Mouse (Mus musculus) stomach, embryonic 16.5 days (tissue): ENCODE data around the gene Zcchc8. TPM values are rescaled to one million over a fixed set of nuclear protein-coding genes. Genes with fewer than 3 reads are reported as not detected.

Experiments
- ATAC-seq: fragments of 200-750 bp; cut with Nextera tagmentation; 2 replicates; pipeline ENCODE4 v1.8.0; 2017; ENCODE audit warnings: moderate number of reproducible peaks, moderate TSS enrichment; ENCODE audit not compliant: insufficient read depth, low FRiP score
- H3K27ac ChIP-seq: fragments of 300-500 bp; sonication (generic); 2 replicates; pipeline ENCODE4 v1.5.1; 2014; ENCODE audit warnings: low read length
- H3K27me3 ChIP-seq: fragments of 300-500 bp; sonication (generic); 2 replicates; pipeline ENCODE4 v1.6.1; 2014; ENCODE audit warnings: low read length, control low read depth, mixed read lengths; ENCODE audit not compliant: control insufficient read depth, insufficient read depth
- H3K36me3 ChIP-seq: fragments of 300-500 bp; sonication (generic); 2 replicates; pipeline ENCODE4 v1.6.1; 2014; ENCODE audit warnings: low read length; ENCODE audit not compliant: control insufficient read depth, insufficient read depth
- H3K4me1 ChIP-seq: fragments of 300-500 bp; sonication (generic); 2 replicates; pipeline ENCODE4 v1.6.1; 2014; ENCODE audit warnings: low read length, control low read depth, mixed read lengths; ENCODE audit not compliant: control insufficient read depth, insufficient read depth
- H3K4me2 ChIP-seq: fragments of 300-500 bp; sonication (generic); 2 replicates; pipeline ENCODE4 v1.6.1; 2014; ENCODE audit warnings: low read depth, low read length, mixed read lengths
- H3K4me3 ChIP-seq: fragments of 300-500 bp; sonication (generic); replicated peaks from 2 replicates; pipeline ENCODE4 v1.5.1; 2014; ENCODE audit warnings: mild to moderate bottlenecking, low read length
- H3K9ac ChIP-seq: fragments of 300-500 bp; sonication (generic); 2 replicates; pipeline ENCODE4 v1.6.1; 2014; ENCODE audit warnings: low read length
- H3K9me3 ChIP-seq: fragments of 300-500 bp; sonication (generic); replicated peaks from 2 replicates; pipeline ENCODE4 v1.6.1; 2016; ENCODE audit warnings: low read length, control low read depth; ENCODE audit not compliant: control insufficient read depth
- WGBS: fragments of 180-500 bp; shearing (Covaris S2); extraction: QIAGEN DNeasy Blood & Tissue Kit; methylation state at CpG from one replicate; pipeline ENCODE4 v1.1.7; 2014; 5-methylcytosine and 5-hydroxymethylcytosine counted together
- polyA plus RNA-seq: library from polyadenylated mRNA; unstranded; fragments of >200 nt; fragmentation: Nextera tagmentation; extraction: Ambion mirVana; gene quantifications from 2 replicates; pipeline ENCODE4 v1.2.1, GENCODE M21; 2015

Zcchc8 gene
- polyA plus RNA-seq, 1 experiment from 2014 or later, result 64.5 TPM

DNA sequence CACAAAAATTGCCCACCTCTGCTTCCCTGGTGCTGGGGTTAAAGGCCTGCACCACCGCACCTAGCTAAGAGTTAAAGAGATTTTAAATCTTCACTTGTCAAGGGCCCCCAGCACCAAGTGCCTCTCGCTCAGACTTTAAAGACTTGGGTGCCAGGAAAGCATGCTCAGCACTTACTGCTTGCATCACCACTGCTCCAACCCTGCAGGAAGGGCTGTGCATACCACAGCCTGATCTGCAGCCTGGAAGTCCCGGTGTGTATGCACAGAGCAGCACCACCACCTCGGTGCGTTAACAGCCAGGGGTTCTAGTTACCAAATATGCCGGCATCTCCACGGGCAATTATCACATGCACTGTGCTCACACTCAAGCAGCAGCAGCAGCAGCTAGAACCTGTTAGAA is 63.2 kb downstream of the Zcchc8 start:
- ATAC-seq, result no peak
- H3K27me3 ChIP-seq, result no peaks in the 10 kb centered on the region
- H3K9ac ChIP-seq, result no peak overlapping the region
- peaks cover 8% of the 10 kb centered on the region for H3K4me1 ChIP-seq
- H3K9me3 ChIP-seq, result no peaks in the 10 kb centered on the region
- H3K36me3 ChIP-seq, result no peaks in the 10 kb centered on the region
- no peak overlapping the region for H3K4me2 ChIP-seq
- no peak overlapping the region for H3K27ac ChIP-seq
- 49% methylated on average over 7 of the region's 7 CpGs for WGBS
- no peak overlapping the region for H3K4me3 ChIP-seq

DNA sequence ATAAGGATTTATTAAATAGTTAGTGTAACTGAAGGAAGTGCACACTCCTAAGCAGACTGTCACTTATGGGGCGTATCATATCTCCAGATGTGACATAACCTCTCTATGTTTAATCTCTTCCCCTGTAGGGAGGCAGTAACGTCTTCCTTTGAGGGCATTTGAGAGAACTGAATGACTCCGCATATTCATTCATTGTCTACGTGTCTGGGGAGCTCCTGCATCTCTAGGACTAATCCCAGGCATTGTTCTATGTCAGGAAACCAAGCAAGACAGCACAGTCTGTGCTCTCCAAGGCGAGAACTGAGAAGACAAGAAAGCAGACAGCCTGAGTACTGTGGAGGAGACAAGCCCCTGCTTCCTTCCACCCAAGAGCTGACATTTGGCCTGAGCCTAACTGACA is 66.0 kb downstream of the Zcchc8 start:
- Histone ChIP-seq H3K4me3 (no peak overlapping the region), H3K9ac (no peak overlapping the region), H3K27me3 (no peaks in the 10 kb centered on the region), H3K27ac (no peak overlapping the region), H3K36me3 (no peaks in the 10 kb centered on the region), H3K4me2 (no peak overlapping the region), H3K9me3 (no peaks in the 10 kb centered on the region), H3K4me1 (no peaks in the 10 kb centered on the region)
- ATAC-seq, result no peak
- 57% methylated on average over 5 of the region's 5 CpGs for whole genome bisulfite sequencing

DNA sequence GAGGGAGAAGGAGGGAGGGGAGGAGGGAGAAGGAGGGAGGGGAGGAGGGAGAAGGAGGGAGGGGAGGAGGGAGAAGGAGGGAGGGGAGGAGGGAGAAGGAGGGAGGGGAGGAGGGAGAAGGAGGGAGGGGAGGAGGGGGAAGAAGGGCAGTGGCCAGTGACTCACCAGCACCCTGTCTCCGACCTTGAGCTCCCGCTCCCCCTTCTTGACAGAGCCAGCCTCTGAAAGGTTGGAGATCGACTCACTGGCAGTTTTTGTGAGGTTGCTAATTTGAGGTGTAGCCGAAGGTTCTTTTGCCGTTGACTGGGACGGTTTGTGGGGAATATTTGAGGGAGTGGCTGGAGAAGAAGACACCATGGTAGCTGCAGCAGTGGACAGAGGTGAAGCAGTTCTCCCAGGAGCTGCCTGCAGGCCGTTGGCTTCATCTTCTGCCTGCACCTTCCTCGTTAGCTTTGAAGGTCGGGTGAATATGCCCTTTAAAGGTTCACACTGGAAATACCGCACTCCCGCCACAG is 67.6 kb downstream of the Zcchc8 start:
- 85% methylated on average over 11 of the region's 11 CpGs for WGBS
- no peak overlapping the region for H3K27ac ChIP-seq
- no peak overlapping the region for H3K9ac ChIP-seq
- no peak for ATAC-seq
- no peaks in the 10 kb centered on the region for H3K9me3 ChIP-seq
- no peak overlapping the region for H3K4me2 ChIP-seq
- no peak overlapping the region for H3K4me3 ChIP-seq
- no peaks in the 10 kb centered on the region for H3K36me3 ChIP-seq
- H3K27me3 ChIP-seq, result no peaks in the 10 kb centered on the region
- no peaks in the 10 kb centered on the region for H3K4me1 ChIP-seq

DNA sequence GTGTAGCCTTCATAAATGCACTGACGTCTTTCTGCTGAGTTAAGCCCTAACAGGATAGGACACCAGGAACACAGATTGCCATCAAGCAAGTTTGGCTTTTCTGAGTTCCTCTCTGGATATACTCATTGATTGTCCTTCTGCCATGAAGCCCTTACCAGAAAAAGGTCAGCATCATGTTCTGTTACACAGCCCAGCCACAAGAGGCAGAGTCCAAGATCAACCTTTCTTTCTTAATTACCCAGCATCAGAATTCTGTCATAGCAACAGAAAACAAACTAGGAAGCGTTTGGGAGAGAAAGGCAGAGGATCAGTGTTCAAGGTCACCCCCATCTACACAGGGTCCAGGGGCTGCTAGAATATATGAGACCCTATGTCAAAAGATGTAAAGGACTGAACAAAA is 70.1 kb downstream of the Zcchc8 start:
- 64% methylated on average over 2 of the region's 2 CpGs for whole genome bisulfite sequencing
- Histone ChIP-seq H3K4me1 (no peaks in the 10 kb centered on the region), H3K9ac (no peak overlapping the region), H3K4me2 (no peak overlapping the region), H3K4me3 (no peak overlapping the region), H3K27me3 (no peaks in the 10 kb centered on the region), H3K27ac (no peak overlapping the region), H3K36me3 (no peaks in the 10 kb centered on the region), H3K9me3 (no peaks in the 10 kb centered on the region)
- ATAC-seq, result no peak

Other genes with a start within 250 kb of the Zcchc8 start
- not detected in 2 replicates for gene Lrrc43, start 231.8 kb downstream of the Zcchc8 start, polyA plus RNA-seq
- not detected in 2 replicates for gene Il31, start 231.6 kb downstream of the Zcchc8 start, polyA plus RNA-seq
- gene B3gnt4, start 210.6 kb downstream of the Zcchc8 start, polyA plus RNA-seq, result 0.19 and 0.90 TPM in 2 replicates
- 94.8 and 100 TPM in 2 replicates for gene Diablo, start 196.9 kb downstream of the Zcchc8 start, polyA plus RNA-seq
- gene Gm49027, start 195.6 kb downstream of the Zcchc8 start, polyA plus RNA-seq, result 3.3 and 4.2 TPM in 2 replicates
- gene Vps33a, start 148.1 kb downstream of the Zcchc8 start, polyA plus RNA-seq, result 24.8 and 25.0 TPM in 2 replicates
- 40.6 and 46.1 TPM in 2 replicates for gene Clip1, start 36.5 kb downstream of the Zcchc8 start, polyA plus RNA-seq
- gene Rsrc2, start 28.3 kb upstream of the Zcchc8 start, polyA plus RNA-seq, result 105 and 106 TPM in 2 replicates
- gene Kntc1, start 28.6 kb upstream of the Zcchc8 start, polyA plus RNA-seq, result 23.6 and 31.0 TPM in 2 replicates
- 6.5 and 8.7 TPM in 2 replicates for gene Hcar2, start 144.4 kb upstream of the Zcchc8 start, polyA plus RNA-seq
- 6.1 and 6.3 TPM in 2 replicates for gene Hcar1, start 158.9 kb upstream of the Zcchc8 start, polyA plus RNA-seq
- gene Denr, start 186.1 kb upstream of the Zcchc8 start, polyA plus RNA-seq, result 117 and 132 TPM in 2 replicates
- gene Gm43518, start 206.3 kb upstream of the Zcchc8 start, polyA plus RNA-seq, result 1.8 and 3.2 TPM in 2 replicates
- gene Ccdc62, start 209.6 kb upstream of the Zcchc8 start, polyA plus RNA-seq, result 4.8 and 6.8 TPM in 2 replicates